Mouse (Mus musculus) limb, embryonic 14.5 days (tissue): ENCODE data around the gene Gm10273. TPM values are rescaled to one million over a fixed set of nuclear protein-coding genes. Genes with fewer than 3 reads are reported as not detected.

Experiments used
- ATAC-seq: fragments of 200-750 bp; cut with Nextera tagmentation; 2 replicates; pipeline ENCODE4 v1.8.0; 2017; ENCODE audit warnings: low read depth, moderate number of reproducible peaks, moderate TSS enrichment; ENCODE audit not compliant: low FRiP score
- DNase-seq: peaks from one replicate; pipeline ENCODE4 v3.0.0-alpha.2; 2015; ENCODE audit warnings: low spot score
- H3K27ac ChIP-seq: fragments of 300-500 bp; sonication (generic); replicated peaks from 2 replicates; pipeline ENCODE4 v1.5.1; 2014; ENCODE audit warnings: low read depth, mild to moderate bottlenecking, low read length, moderate library complexity, mixed read lengths
- H3K27me3 ChIP-seq: fragments of 300-500 bp; sonication (generic); 2 replicates; pipeline ENCODE4 v1.6.1; 2014; ENCODE audit warnings: low read length, mixed read lengths; ENCODE audit not compliant: control insufficient read depth, insufficient read depth
- H3K36me3 ChIP-seq: fragments of 300-500 bp; sonication (generic); 2 replicates; pipeline ENCODE4 v1.6.1; 2014; ENCODE audit warnings: mild to moderate bottlenecking, low read length, moderate library complexity, mixed read lengths; ENCODE audit not compliant: control insufficient read depth, insufficient read depth
- H3K4me1 ChIP-seq: fragments of 300-500 bp; sonication (generic); 2 replicates; pipeline ENCODE4 v1.6.1; 2014; ENCODE audit warnings: antibody characterized with exemption, low read length, mixed read lengths; ENCODE audit not compliant: control insufficient read depth, insufficient read depth
- H3K4me2 ChIP-seq: fragments of 300-500 bp; sonication (generic); replicated peaks from 2 replicates; pipeline ENCODE4 v1.6.1; 2014; ENCODE audit warnings: low read depth, mild to moderate bottlenecking, low read length, moderate library complexity; ENCODE audit not compliant: severe bottlenecking
- H3K4me3 ChIP-seq: fragments of 300-500 bp; sonication (generic); replicated peaks from 2 replicates; pipeline ENCODE4 v1.5.1; 2014; ENCODE audit warnings: low read length
- H3K9ac ChIP-seq: fragments of 300-500 bp; sonication (generic); 2 replicates; pipeline ENCODE4 v1.6.1; 2014; ENCODE audit warnings: mild to moderate bottlenecking, low read depth, low read length, moderate library complexity; ENCODE audit not compliant: severe bottlenecking
- H3K9me3 ChIP-seq: fragments of 300-500 bp; sonication (generic); 2 replicates; pipeline ENCODE4 v1.6.1; 2016; ENCODE audit warnings: low read length; ENCODE audit not compliant: control insufficient read depth
- POLR2A ChIP-seq: fragments of 200-500 bp; IDR thresholded peaks from 2 replicates; pipeline ENCODE4 v1.8.0; 2012; ENCODE audit warnings: inconsistent platforms, mild to moderate bottlenecking, moderate library complexity, borderline replicate concordance; ENCODE audit not compliant: insufficient read depth, insufficient read length; ENCODE audit errors: extremely low read depth
- WGBS: fragments of 180-500 bp; shearing (Covaris S2); extraction: QIAGEN DNeasy Blood & Tissue Kit; methylation state at CpG from one replicate; pipeline ENCODE4 v1.1.7; 2014; 5-methylcytosine and 5-hydroxymethylcytosine counted together
- polyA plus RNA-seq, 2 experiments: library from polyadenylated mRNA; depleted of rRNA in 1 of 2; stranded (reverse) in 1 of 2; unstranded in 1 of 2; fragments of >200 nt; fragmentation: Nextera tagmentation in 1 of 2; extraction: Ambion mirVana in 1 of 2; gene quantifications; 2 replicates each; pipeline versions ENCODE4 v1.2.1 to v1.2.3; 2012 to 2014

Gene Gm10273
- polyA plus RNA-seq, 2 experiments = 6.5 to 8.2 TPM

- no peak for TF ChIP-seq POLR2A
- H3K4me3 ChIP-seq = no peak overlapping the region
- H3K9me3 ChIP-seq = no peaks in the 10 kb centered on the region
- no peaks in the 10 kb centered on the region for H3K27me3 ChIP-seq
- 0 out of 2 replicates have a peak overlapping the region, but pooled peaks have one; percentile 10 for H3K4me2 ChIP-seq
- H3K9ac ChIP-seq = 0 out of 2 replicates have a peak overlapping the region, but pooled peaks have one; percentile 31
- WGBS = 43% methylated on average over 6 of the region's 6 CpGs
- H3K4me1 ChIP-seq = peaks cover 13% of the 10 kb centered on the region
- DNase-seq = no peak
- no peak for ATAC-seq
- no peaks in the 10 kb centered on the region for H3K36me3 ChIP-seq
- peak overlapping the region; percentile 44; the same call in 1 of the 2 replicates for H3K27ac ChIP-seq
Observed at GRCm38 (mm10) chr10:59440177-59440576, 44.7 kb downstream of the Gm10273 start.

GRCm38 (mm10) chr10:59441735-59442134, 46.3 kb downstream of the Gm10273 start, which contains the start of gene Oit3:
Gene Oit3 (minus strand): TSS chr10:59441778.
- Histone ChIP-seq H3K4me2 (no peak within 1 kb of the TSS), H3K9ac (no peak within 1 kb of the TSS), H3K4me3 (no peak within 1 kb of the TSS), H3K36me3 (no peaks in the 10 kb centered on the region), H3K27ac (no peak within 1 kb of the TSS), H3K4me1 (peaks cover 13% of the 10 kb centered on the region), H3K27me3 (no peaks in the 10 kb centered on the region), H3K9me3 (no peaks in the 10 kb centered on the region)
- 86% methylated on average over 11 of the region's 11 CpGs for WGBS
- TF ChIP-seq POLR2A = no peak
- ATAC-seq = no peak
- DNase-seq = no peak

GRCm38 (mm10) chr10:59443212-59443611, 47.8 kb downstream of the Gm10273 start:
- H3K36me3 ChIP-seq = peaks cover 9% of the 10 kb centered on the region; the same call in 1 of the 2 replicates
- H3K27ac ChIP-seq = no peak overlapping the region
- H3K9me3 ChIP-seq = no peaks in the 10 kb centered on the region
- H3K4me1 ChIP-seq = peaks cover 13% of the 10 kb centered on the region
- H3K4me2 ChIP-seq = no peak overlapping the region
- DNase-seq = peak; percentile 28
- 13% methylated on average over 7 of the region's 7 CpGs for WGBS
- H3K4me3 ChIP-seq = no peak overlapping the region
- TF ChIP-seq POLR2A = no peak
- ATAC-seq = no peak
- no peak overlapping the region for H3K9ac ChIP-seq
- no peaks in the 10 kb centered on the region for H3K27me3 ChIP-seq

GRCm38 (mm10) chr10:59444106-59444505, 48.7 kb downstream of the Gm10273 start:
- H3K27ac ChIP-seq = no peak overlapping the region
- WGBS = 81% methylated on average over 3 of the region's 3 CpGs
- ATAC-seq = no peak
- H3K9me3 ChIP-seq = no peaks in the 10 kb centered on the region
- no peak overlapping the region for H3K4me3 ChIP-seq
- H3K4me2 ChIP-seq = no peak overlapping the region
- no peak for DNase-seq
- H3K9ac ChIP-seq = no peak overlapping the region
- TF ChIP-seq POLR2A = no peak
- no peaks in the 10 kb centered on the region for H3K27me3 ChIP-seq
- peaks cover 13% of the 10 kb centered on the region for H3K4me1 ChIP-seq
- peaks cover 11% of the 10 kb centered on the region; the same call in 1 of the 2 replicates for H3K36me3 ChIP-seq

- DNase-seq (no peak), ATAC-seq (no peak)
- Histone ChIP-seq H3K9me3 (no peaks in the 10 kb centered on the region), H3K27ac (no peak overlapping the region), H3K4me3 (no peak overlapping the region), H3K36me3 (peaks cover 11% of the 10 kb centered on the region; the same call in 1 of the 2 replicates), H3K4me1 (peaks cover 10% of the 10 kb centered on the region), H3K9ac (no peak overlapping the region), H3K27me3 (no peaks in the 10 kb centered on the region), H3K4me2 (no peak overlapping the region)
- 53% methylated on average over 8 of the region's 8 CpGs for WGBS
- TF ChIP-seq POLR2A = no peak
Observed at GRCm38 (mm10) chr10:59444635-59445034, 49.2 kb downstream of the Gm10273 start.

Other genes with a start within 250 kb of the Gm10273 start
- gene Sept10, start 173.8 kb upstream of the Gm10273 start, polyA plus RNA-seq (2012; rRNA removed) = 37.7 and 40.1 TPM in 2 replicates
- 48.8 and 49.6 TPM in 2 replicates for gene Sept10, start 173.8 kb upstream of the Gm10273 start, polyA plus RNA-seq (2014; fragmentation: Nextera tagmentation; extraction: Ambion mirVana)
- gene Sowahc, start 173.7 kb upstream of the Gm10273 start, polyA plus RNA-seq (2012; rRNA removed) = 6.1 and 7.3 TPM in 2 replicates
- gene Sowahc, start 173.7 kb upstream of the Gm10273 start, polyA plus RNA-seq (2014; fragmentation: Nextera tagmentation; extraction: Ambion mirVana) = 12.4 and 14.5 TPM in 2 replicates
- gene P4ha1, start 72.3 kb upstream of the Gm10273 start, polyA plus RNA-seq (2012; rRNA removed) = 89.7 and 95.1 TPM in 2 replicates
- gene P4ha1, start 72.3 kb upstream of the Gm10273 start, polyA plus RNA-seq (2014; fragmentation: Nextera tagmentation; extraction: Ambion mirVana) = 108 and 110 TPM in 2 replicates
- gene Pla2g12b, start 8.0 kb downstream of the Gm10273 start, polyA plus RNA-seq (2012; rRNA removed) = not detected in 2 replicates
- not detected in 2 replicates for gene Pla2g12b, start 8.0 kb downstream of the Gm10273 start, polyA plus RNA-seq (2014; fragmentation: Nextera tagmentation; extraction: Ambion mirVana)
- gene Oit3, start 46.1 kb downstream of the Gm10273 start, polyA plus RNA-seq (2012; rRNA removed) = 1.0 and 1.2 TPM in 2 replicates
- gene Oit3, start 46.1 kb downstream of the Gm10273 start, polyA plus RNA-seq (2014; fragmentation: Nextera tagmentation; extraction: Ambion mirVana) = 0.67 and 1.0 TPM in 2 replicates
- not detected in 2 replicates for gene Gm10322, start 220.4 kb downstream of the Gm10273 start, polyA plus RNA-seq (2012; rRNA removed)
- gene Gm10322, start 220.4 kb downstream of the Gm10273 start, polyA plus RNA-seq (2014; fragmentation: Nextera tagmentation; extraction: Ambion mirVana) = not detected in 2 replicates
- gene Mcu, start 221.1 kb downstream of the Gm10273 start, polyA plus RNA-seq (2012; rRNA removed) = 34.5 and 37.1 TPM in 2 replicates
- gene Mcu, start 221.1 kb downstream of the Gm10273 start, polyA plus RNA-seq (2014; fragmentation: Nextera tagmentation; extraction: Ambion mirVana) = 54.2 and 56.7 TPM in 2 replicates